Mouse (Mus musculus): ENCODE results near the gene Ep400.

GRCm38 (mm10) chr5:110809667-110810325, 39.3 kb upstream of the Ep400 start, which contains the start of gene Ulk1:
- no peak; the same call in 1 of the 2 replicates for TF ChIP-seq CTCF (IDR thresholded peaks at IDR 0.05; ENCODE audit: borderline replicate concordance, control insufficient read depth, extremely low read depth, insufficient read depth, low read length, poor library complexity)
- TF ChIP-seq POLR2A (IDR thresholded peaks at IDR 0.05; ENCODE audit: control insufficient read depth, extremely low read depth, insufficient read depth, low read length, poor library complexity) = peak; percentile 97
